Mouse (Mus musculus): Measurements from ENCODE around the gene Ppfia3.

Ppfia3 gene

GRCm38 (mm10) chr7:45296626-45297025 lies 70.2 kb downstream of the Ppfia3 start:
- Histone ChIP-seq H3K36me3 (ENCODE audit: control insufficient read depth, insufficient read depth, low read length, poor library complexity, severe bottlenecking) (no peaks in the 10 kb centered on the region), H3K27me3 (ENCODE audit: control insufficient read depth, insufficient read depth, low read length, poor library complexity, severe bottlenecking) (no peaks in the 10 kb centered on the region)
- no peak for DNase-seq (ENCODE audit: low read depth, low spot score)

Measured in splenic B cell, adult 2 months (primary cell).